26 mouse cellular contexts compared by ENCODE assay signal in genomic region chr17:80803361-80803915, GRCm38 (mm10).
A peak's percentile ranks its signal among the peaks of the same experiment; 100 is the strongest.
DNase-seq lines count a peak whose midpoint lies in the region; ATAC-seq and TF ChIP-seq lines count a peak whose summit lies in the region.
"Had no signal": no experiment of that assay in that cellular context is flagged by ENCODE, and none has a peak within 500 bp of the region (broad histone marks: within the 10 kb centered on the region; RNA-seq: fewer than 3 reads in every experiment).

No protein-coding gene starts in this region.

- TF ChIP-seq CTCF in intestine, postnatal 0 days (IDR thresholded peaks at IDR 0.05; ENCODE audit: low read depth) = no peak
- TF ChIP-seq CTCF in lung, adult 2 months (IDR thresholded peaks at IDR 0.05; ENCODE audit: insufficient read depth, low read length) = no peak
- TF ChIP-seq CTCF in lung, postnatal 0 days (IDR thresholded peaks at IDR 0.05) = no peak

- peak overlapping the region; percentile 10; the same call in 1 of the 2 replicates for H3K27ac ChIP-seq in intestine, embryonic 16.5 days (ENCODE audit: low read length)
- no peak overlapping the region for H3K27ac ChIP-seq in intestine, postnatal 0 days (ENCODE audit: low read depth, low read length)
- no peak overlapping the region for H3K27ac ChIP-seq in lung, postnatal 0 days (ENCODE audit: low read length)
- H3K27ac ChIP-seq: embryonic facial prominence, embryonic 13.5 days; hindbrain, embryonic 10.5 days; hindbrain, embryonic 15.5 days; liver, embryonic 13.5 days; macrophage; midbrain, embryonic 15.5 days; neural tube, embryonic 15.5 days had no signal

- no peak overlapping the region for H3K4me3 ChIP-seq in intestine, embryonic 16.5 days (ENCODE audit: low read length)
- H3K4me3 ChIP-seq in intestine, postnatal 0 days (ENCODE audit: low read depth, low read length) = no peak overlapping the region
- H3K4me3 ChIP-seq in lung, adult 2 months (replicated peaks; ENCODE audit: extremely low read depth, low read depth, low read length) = no peak overlapping the region
- no peak overlapping the region for H3K4me3 ChIP-seq in lung, postnatal 0 days (ENCODE audit: low read depth, low read length)
- H3K4me3 ChIP-seq: embryonic facial prominence, embryonic 13.5 days; hindbrain, embryonic 10.5 days; hindbrain, embryonic 15.5 days; limb, embryonic 10.5 days; limb, embryonic 15.5 days; liver, embryonic 13.5 days; midbrain, embryonic 15.5 days; neural tube, embryonic 15.5 days had no signal

- no peaks in the 10 kb centered on the region for H3K27me3 ChIP-seq in intestine, embryonic 16.5 days (replicated peaks; ENCODE audit: control insufficient read depth, insufficient read depth, low read length)
- H3K27me3 ChIP-seq in intestine, postnatal 0 days (replicated peaks; ENCODE audit: control insufficient read depth, insufficient read depth, low read length) = no peaks in the 10 kb centered on the region
- H3K27me3 ChIP-seq in lung, postnatal 0 days (replicated peaks; ENCODE audit: insufficient read depth, low read length) = no peaks in the 10 kb centered on the region
- H3K27me3 ChIP-seq: embryonic facial prominence, embryonic 13.5 days; heart, embryonic 12.5 days; hindbrain, embryonic 15.5 days; limb, embryonic 15.5 days; midbrain, embryonic 15.5 days; neural tube, embryonic 15.5 days had no signal

- H3K4me1 ChIP-seq in intestine, embryonic 16.5 days (ENCODE audit: control insufficient read depth, insufficient read depth, low read length) = peaks cover 16% of the 10 kb centered on the region
- H3K4me1 ChIP-seq in intestine, postnatal 0 days (replicated peaks; ENCODE audit: control insufficient read depth, insufficient read depth, low read length) = no peaks in the 10 kb centered on the region
- peaks cover 17% of the 10 kb centered on the region for H3K4me1 ChIP-seq in lung, adult 2 months (ENCODE audit: control insufficient read depth, insufficient read depth, low read length)
- H3K4me1 ChIP-seq in lung, postnatal 0 days (ENCODE audit: insufficient read depth, low read depth, low read length) = peaks cover 20% of the 10 kb centered on the region; the same call in 1 of the 2 replicates

- H3K36me3 ChIP-seq in intestine, embryonic 16.5 days (ENCODE audit: control insufficient read depth, insufficient read depth, low read length) = no peaks in the 10 kb centered on the region
- no peaks in the 10 kb centered on the region for H3K36me3 ChIP-seq in intestine, postnatal 0 days (ENCODE audit: control insufficient read depth, insufficient read depth)
- H3K36me3 ChIP-seq in lung, postnatal 0 days (ENCODE audit: insufficient read depth, low read length) = no peaks in the 10 kb centered on the region
- H3K36me3 ChIP-seq: embryonic facial prominence, embryonic 13.5 days; heart, embryonic 12.5 days; hindbrain, embryonic 10.5 days; hindbrain, embryonic 15.5 days; limb, embryonic 10.5 days; limb, embryonic 15.5 days; liver, embryonic 13.5 days; midbrain, embryonic 15.5 days; neural tube, embryonic 15.5 days had no signal

- H3K9ac ChIP-seq in intestine, embryonic 16.5 days (ENCODE audit: low read depth, low read length) = no peak overlapping the region
- no peak overlapping the region for H3K9ac ChIP-seq in intestine, postnatal 0 days (ENCODE audit: low read depth, low read length)
- H3K9ac ChIP-seq in lung, postnatal 0 days (replicated peaks; ENCODE audit: low read depth) = no peak overlapping the region
- H3K9ac ChIP-seq: embryonic facial prominence, embryonic 13.5 days; heart, embryonic 12.5 days; hindbrain, embryonic 15.5 days; limb, embryonic 15.5 days; liver, embryonic 13.5 days; midbrain, embryonic 15.5 days; neural tube, embryonic 15.5 days had no signal

- DNase-seq in lung, adult 18-20 months = peak; percentile 33 to 53
- no peak for DNase-seq in lung, adult 2 months
- peak; percentile 54 for DNase-seq in lung, postnatal 0 days (ENCODE audit: low spot score)
- DNase-seq in lung, postnatal 4 days = peak; percentile 58 to 74
- DNase-seq: adrenal gland, postnatal 25 days; gastrocnemius, postnatal 14 days; kidney, adult 8-10 months; liver, embryonic 13.5 days; right cerebral cortex, postnatal 25 days; thymus, adult 18-20 months; thymus, postnatal 36 days had no signal

- H3K4me2 ChIP-seq in intestine, embryonic 16.5 days (ENCODE audit: low read depth, low read length) = no peak overlapping the region
- H3K4me2 ChIP-seq in intestine, postnatal 0 days (replicated peaks; ENCODE audit: low read depth) = no peak overlapping the region
- H3K4me2 ChIP-seq in lung, postnatal 0 days (replicated peaks; ENCODE audit: low read depth, low read length) = no peak overlapping the region
- H3K4me2 ChIP-seq: embryonic facial prominence, embryonic 13.5 days; hindbrain, embryonic 15.5 days; limb, embryonic 15.5 days; liver, embryonic 13.5 days; midbrain, embryonic 15.5 days; neural tube, embryonic 15.5 days had no signal

- no peak for TF ChIP-seq POLR2A in lung, adult 2 months (IDR thresholded peaks at IDR 0.05; ENCODE audit: borderline replicate concordance, extremely low read depth, low read depth, low read length)

- no peaks in the 10 kb centered on the region for H3K9me3 ChIP-seq in intestine, embryonic 16.5 days (ENCODE audit: control insufficient read depth, low read length)
- no peaks in the 10 kb centered on the region for H3K9me3 ChIP-seq in intestine, postnatal 0 days (ENCODE audit: control insufficient read depth)
- no peaks in the 10 kb centered on the region for H3K9me3 ChIP-seq in lung, postnatal 0 days (ENCODE audit: low read length)
- H3K9me3 ChIP-seq: embryonic facial prominence, embryonic 13.5 days; heart, embryonic 12.5 days; hindbrain, embryonic 10.5 days; hindbrain, embryonic 15.5 days; limb, embryonic 10.5 days; limb, embryonic 15.5 days; liver, embryonic 13.5 days; midbrain, embryonic 15.5 days; neural tube, embryonic 15.5 days had no signal

- no peak for ATAC-seq in intestine, embryonic 16.5 days
- ATAC-seq in intestine, postnatal 0 days = no peak
- ATAC-seq in lung, postnatal 0 days = peak; percentile 46
- ATAC-seq in erythroid progenitor cell, adult 5-6 weeks (replicated peaks; ENCODE audit: low FRiP score, poor library complexity, severe bottlenecking) = no peak
- ATAC-seq: CD4-positive, CD25-positive, alpha-beta regulatory T cell, adult 4 months; forebrain, embryonic 16.5 days; inflammation-experienced regulatory T-cells, adult 6 months; midbrain, embryonic 15.5 days had no signal

- 61% methylated on average over 8 of the region's 8 CpGs for WGBS in intestine, embryonic 16.5 days
- WGBS in intestine, postnatal 0 days = 72% methylated on average over 8 of the region's 8 CpGs
- 42% methylated on average over 8 of the region's 8 CpGs for WGBS in lung, adult 2 months
- 46% methylated on average over 8 of the region's 8 CpGs for WGBS in lung, postnatal 0 days

- peak; percentile 76 for TF ChIP-seq EP300 in lung, postnatal 0 days (IDR thresholded peaks at IDR 0.05)
